Mouse (Mus musculus) layer of hippocampus, adult 18-20 months (tissue): Measurements from ENCODE around the gene Alox5ap. TPM values are rescaled to one million over a fixed set of nuclear protein-coding genes. Genes with fewer than 3 reads are reported as not detected.

Experiments
- microRNA-seq, 2 experiments: library from miRNA; unstranded; fragments of <30 nt; microRNA quantifications; one replicate each; pipeline ENCODE4 v1.2.0; 2021
- total RNA-seq, 2 experiments: library from RNA; stranded (reverse); gene quantifications; 2 replicates each; pipeline ENCODE4 v1.2.3; 2021

The Alox5ap gene
- total RNA-seq, 2 experiments from 2014 or later: 11.5 to 12.0 TPM

Small RNA genes lying within 50 kb of the gene (microRNA-seq; reads per million reads assigned to microRNA genes)
- 0 to 0.25 reads per million in 2 experiments for gene Gm24105

Other genes with a start within 250 kb of the Alox5ap start
- 10 to 100 TPM; 37.9 to 38.3 TPM for gene Uspl1, start 80.4 kb upstream of the Alox5ap start, total RNA-seq
- 100 to 1,000 TPM; 127 to 133 TPM for gene Hmgb1, start 80.3 kb upstream of the Alox5ap start, total RNA-seq
- gene Medag, start 147.0 kb downstream of the Alox5ap start, total RNA-seq: 1 to 10 TPM; 3.2 to 3.6 TPM
- not detected for gene Tex26, start 174.9 kb downstream of the Alox5ap start, total RNA-seq